ENCODE assay signal across 8 mouse cellular contexts in genomic region chr5:24348546-24348945, GRCm38 (mm10). TPM values are rescaled to one million over a fixed set of nuclear protein-coding genes. Genes with fewer than 3 reads are reported as not detected.
DNase-seq lines count a peak whose midpoint lies in the region; ATAC-seq and TF ChIP-seq lines count a peak whose summit lies in the region.

No protein-coding gene starts in this region.

- TF ChIP-seq POLR2A in CH12.LX (IDR thresholded peaks at IDR 0.05; ENCODE audit: low read depth, low read length) (no peak), ES-Bruce4 (IDR thresholded peaks at IDR 0.05; ENCODE audit: insufficient read depth, low read length) (no peak)
- TF ChIP-seq POLR2A in thymus, adult 2 months (IDR thresholded peaks at IDR 0.05; ENCODE audit: control insufficient read depth, extremely low read depth, insufficient read depth, low read length, poor library complexity): peak; percentile 46; the same call in 1 of the 2 replicates

- dilution Hi-C loops in CH12.LX (cut with MboI; ENCODE audit: extremely low pct_ligation_motif_present, extremely low pct_unique_long_range_greater_than_20kb, low sequenced_read_pairs): no loop called here

- H3K9me3 ChIP-seq in CH12.LX (replicated peaks; ENCODE audit: low read length) (no peaks in the 10 kb centered on the region), ES-Bruce4 (replicated peaks; ENCODE audit: control insufficient read depth, insufficient read depth, low read length, poor library complexity, severe bottlenecking) (no peaks in the 10 kb centered on the region)
- H3K9me3 ChIP-seq in forebrain, embryonic 10.5 days: no peaks in the 10 kb centered on the region
- H3K9me3 ChIP-seq in intestine, embryonic 16.5 days (ENCODE audit: control insufficient read depth, low read length): no peaks in the 10 kb centered on the region

- WGBS in forebrain, embryonic 10.5 days: 1% methylated on average over 26 of the region's 30 CpGs
- WGBS in intestine, embryonic 16.5 days: under 1% methylated on average over 30 of the region's 30 CpGs
- 1% methylated on average over 30 of the region's 30 CpGs for WGBS in thymus, adult 2 months

- H3K4me3 ChIP-seq in CH12.LX (replicated peaks in 1 of 3; ENCODE audit: low read depth in 2 of 3, low read length in 2 of 3, poor library complexity in 1 of 3) (peak overlapping the region in 2 of 3 experiments; percentile 30 to 52), ES-Bruce4 (ENCODE audit: low read depth, low read length) (peak overlapping the region; percentile 65)
- peak overlapping the region; percentile 59 for H3K4me3 ChIP-seq in forebrain, embryonic 10.5 days
- H3K4me3 ChIP-seq in intestine, embryonic 16.5 days (ENCODE audit: low read length): peak overlapping the region; percentile 56
- peak overlapping the region; percentile 42 for H3K4me3 ChIP-seq in thymus, adult 2 months (ENCODE audit: control insufficient read depth, insufficient read depth, low read length)

- H3K79me2 ChIP-seq in CH12.LX (replicated peaks; ENCODE audit: control insufficient read depth, extremely low read depth, insufficient read depth, poor library complexity, severe bottlenecking): no peaks in the 10 kb centered on the region

- DNase-seq in CH12.LX (ENCODE audit: extremely low read depth): no peak
- DNase-seq in forebrain, embryonic 10.5 days (ENCODE audit: extremely low spot score, low spot score): no peak
- DNase-seq in lung, postnatal 4 days: peak; percentile 54 to 78
- peak; percentile 73 for DNase-seq in thymus, adult 2 months
- no peak for DNase-seq in frontal cortex, postnatal 36 days (ENCODE audit: low spot score in 2 of 2)
- DNase-seq in spleen, postnatal 4 days (ENCODE audit: low spot score in 2 of 2): no peak

- ATAC-seq in intestine, embryonic 16.5 days: no peak

- H3K27me3 ChIP-seq in CH12.LX (replicated peaks) (peaks cover 95% of the 10 kb centered on the region), ES-Bruce4 (ENCODE audit: control insufficient read depth, insufficient read depth, low read length, poor library complexity, severe bottlenecking) (no peaks in the 10 kb centered on the region)
- H3K27me3 ChIP-seq in forebrain, embryonic 10.5 days (ENCODE audit: poor library complexity, severe bottlenecking): peaks cover 88% of the 10 kb centered on the region
- peaks cover 10% of the 10 kb centered on the region; the same call in 1 of the 2 replicates for H3K27me3 ChIP-seq in intestine, embryonic 16.5 days (replicated peaks; ENCODE audit: control insufficient read depth, insufficient read depth, low read length)
- H3K27me3 ChIP-seq in thymus, adult 2 months (ENCODE audit: control insufficient read depth, insufficient read depth, low read length): no peaks in the 10 kb centered on the region

- peak overlapping the region; percentile 65 for H3K4me2 ChIP-seq in CH12.LX (ENCODE audit: insufficient read depth, low read depth, poor library complexity, severe bottlenecking)
- peak overlapping the region; percentile 96 for H3K4me2 ChIP-seq in intestine, embryonic 16.5 days (ENCODE audit: low read depth, low read length)

- TF ChIP-seq CTCF in CH12.LX (conservative IDR thresholded peaks at IDR 0.05 in 1 of 2, IDR thresholded peaks at IDR 0.05 in 1 of 2; ENCODE audit: low read depth in 2 of 2, low read length in 2 of 2): no peak
- no peak for TF ChIP-seq CTCF in ES-Bruce4 (IDR thresholded peaks at IDR 0.05; ENCODE audit: low read depth, low read length)
- no peak for TF ChIP-seq CTCF in thymus, adult 2 months (IDR thresholded peaks at IDR 0.05; ENCODE audit: borderline replicate concordance, control insufficient read depth, extremely low read depth, insufficient read depth, low read length, poor library complexity)

- TF ChIP-seq EP300 in CH12.LX (IDR thresholded peaks at IDR 0.05; ENCODE audit: low read length): no peak
- TF ChIP-seq EP300 in ES-Bruce4 (IDR thresholded peaks at IDR 0.05; ENCODE audit: insufficient read depth, low read depth, low read length): no peak

- H3K27ac ChIP-seq in CH12.LX (ENCODE audit: insufficient read depth, low read depth) (no peak overlapping the region), ES-Bruce4 (ENCODE audit: insufficient read depth, low read length) (no peak overlapping the region)
- peak overlapping the region; percentile 11 for H3K27ac ChIP-seq in forebrain, embryonic 10.5 days
- peak overlapping the region; percentile 48; the same call in 1 of the 2 replicates for H3K27ac ChIP-seq in intestine, embryonic 16.5 days (ENCODE audit: low read length)
- peak overlapping the region; percentile 45 for H3K27ac ChIP-seq in thymus, adult 2 months (ENCODE audit: control insufficient read depth, insufficient read depth, low read length)

- in situ Hi-C loops in CH12.LX (cut with MboI; ENCODE audit: low pct_ligation_motif_present, low pct_unique_long_range_greater_than_20kb, low sequenced_read_pairs): no loop called here

- TF ChIP-seq RAD21 in CH12.LX (IDR thresholded peaks at IDR 0.05; ENCODE audit: low read depth, low read length): no peak

- H3K9ac ChIP-seq in CH12.LX (ENCODE audit: insufficient read depth, low read depth): no peak overlapping the region; the same call in 1 of the 2 replicates
- H3K9ac ChIP-seq in ES-Bruce4 (ENCODE audit: low read depth, poor library complexity, severe bottlenecking): 0 out of 2 replicates have a peak overlapping the region, but pooled peaks have one; percentile 24
- peak overlapping the region; percentile 60 for H3K9ac ChIP-seq in intestine, embryonic 16.5 days (ENCODE audit: low read depth, low read length)

- H3K4me1 ChIP-seq in CH12.LX (ENCODE audit: control insufficient read depth in 1 of 2, insufficient read depth in 2 of 2): peaks cover 29 to 34% of the 10 kb centered on the region in 2 experiments
- H3K4me1 ChIP-seq in ES-Bruce4 (ENCODE audit: control insufficient read depth, insufficient read depth, low read length): peaks cover 7% of the 10 kb centered on the region
- peaks cover 88% of the 10 kb centered on the region for H3K4me1 ChIP-seq in forebrain, embryonic 10.5 days
- H3K4me1 ChIP-seq in intestine, embryonic 16.5 days (ENCODE audit: control insufficient read depth, insufficient read depth, low read length): peaks cover 77% of the 10 kb centered on the region
- H3K4me1 ChIP-seq in thymus, adult 2 months (replicated peaks; ENCODE audit: control insufficient read depth, insufficient read depth, low read length): peaks cover 78% of the 10 kb centered on the region

- H3K36me3 ChIP-seq in CH12.LX (replicated peaks in 1 of 2; ENCODE audit: control insufficient read depth in 1 of 2, insufficient read depth in 1 of 2, low read length in 1 of 2): no peaks in the 10 kb centered on the region
- H3K36me3 ChIP-seq in ES-Bruce4 (ENCODE audit: control insufficient read depth, insufficient read depth, low read length, poor library complexity, severe bottlenecking): no peaks in the 10 kb centered on the region
- H3K36me3 ChIP-seq in forebrain, embryonic 10.5 days (replicated peaks): no peaks in the 10 kb centered on the region
- H3K36me3 ChIP-seq in intestine, embryonic 16.5 days (ENCODE audit: control insufficient read depth, insufficient read depth, low read length): no peaks in the 10 kb centered on the region
- no peaks in the 10 kb centered on the region for H3K36me3 ChIP-seq in thymus, adult 2 months (ENCODE audit: control insufficient read depth, insufficient read depth, low read length)

TF ChIP-seq in CH12.LX, 34 proteins besides CTCF, POLR2A, EP300 and RAD21:
- TF ChIP-seq BHLHE40 (IDR thresholded peaks at IDR 0.05; ENCODE audit: low read depth, low read length) (no peak; the same call in 1 of the 2 replicates), IRF4 (IDR thresholded peaks at IDR 0.05; ENCODE audit: low read depth, low read length) (no peak), MXI1 (IDR thresholded peaks at IDR 0.05; ENCODE audit: low read depth, low read length) (peak; percentile 23; the same call in 1 of the 2 replicates)

RNA-seq across cellular contexts. Expression of gene Kcnh2, which starts 2.9 kb away (rescaled TPM):
- 1.7 and 2.8 TPM in 2 replicates for total RNA-seq in CH12.LX (2012; rRNA removed)
- 0.20 and 0.30 TPM in 2 replicates for total RNA-seq in CH12.LX (2014; rRNA removed)
- 0.59 and 0.95 TPM in 2 replicates for polyA plus RNA-seq in CH12.LX (2012; ENCODE audit: insufficient read length, low read depth)
- polyA plus RNA-seq in ES-Bruce4 (2011; ENCODE audit: insufficient read depth, insufficient read length, low read depth, missing spikeins): 3.3 and 5.8 TPM in 2 replicates
- 17.8 and 21.3 TPM in 2 replicates for polyA plus RNA-seq in forebrain, embryonic 10.5 days (2016; fragmentation: Nextera tagmentation; extraction: Ambion mirVana)
- 3.1 and 5.8 TPM in 2 replicates for polyA plus RNA-seq in intestine, embryonic 16.5 days (2015; fragmentation: Nextera tagmentation; extraction: Ambion mirVana)
- 187 and 196 TPM in 2 replicates for polyA plus RNA-seq in thymus, adult 2 months (2012; rRNA removed)

RNA-seq across cellular contexts. Expression of gene Nos3, which starts 16.1 kb away (rescaled TPM):
- total RNA-seq in CH12.LX (2012; rRNA removed) (0.30 and 0.34 TPM in 2 replicates), CH12.LX (2014; rRNA removed) (0.22 and 0.36 TPM in 2 replicates)
- polyA plus RNA-seq in CH12.LX (2012; ENCODE audit: insufficient read length, low read depth) (0.31 and 0.37 TPM in 2 replicates), ES-Bruce4 (2011; ENCODE audit: insufficient read depth, insufficient read length, low read depth, missing spikeins) (1.1 and 1.2 TPM in 2 replicates)
- polyA plus RNA-seq in forebrain, embryonic 10.5 days (2016; fragmentation: Nextera tagmentation; extraction: Ambion mirVana): 7.6 and 8.1 TPM in 2 replicates
- 7.0 and 7.7 TPM in 2 replicates for polyA plus RNA-seq in intestine, embryonic 16.5 days (2015; fragmentation: Nextera tagmentation; extraction: Ambion mirVana)
- 3.7 and 5.7 TPM in 2 replicates for polyA plus RNA-seq in thymus, adult 2 months (2012; rRNA removed)

RNA-seq across cellular contexts. Expression of gene Atg9b, which starts 43.4 kb away (rescaled TPM):
- total RNA-seq in CH12.LX (2012; rRNA removed): 0.46 and 0.81 TPM in 2 replicates
- total RNA-seq in CH12.LX (2014; rRNA removed): 0.68 and 0.86 TPM in 2 replicates
- polyA plus RNA-seq in CH12.LX (2012; ENCODE audit: insufficient read length, low read depth): 1.1 and 1.3 TPM in 2 replicates
- 10.3 and 10.6 TPM in 2 replicates for polyA plus RNA-seq in ES-Bruce4 (2011; ENCODE audit: insufficient read depth, insufficient read length, low read depth, missing spikeins)
- 0.99 and 1.3 TPM in 2 replicates for polyA plus RNA-seq in forebrain, embryonic 10.5 days (2016; fragmentation: Nextera tagmentation; extraction: Ambion mirVana)
- 1.7 and 2.0 TPM in 2 replicates for polyA plus RNA-seq in intestine, embryonic 16.5 days (2015; fragmentation: Nextera tagmentation; extraction: Ambion mirVana)
- polyA plus RNA-seq in thymus, adult 2 months (2012; rRNA removed): 6.8 and 8.1 TPM in 2 replicates

RNA-seq across cellular contexts. Expression of gene Abcb8, which starts 44.9 kb away (rescaled TPM):
- total RNA-seq in CH12.LX (2012; rRNA removed) (50.3 and 58.7 TPM in 2 replicates), CH12.LX (2014; rRNA removed) (31.0 and 34.7 TPM in 2 replicates)
- polyA plus RNA-seq in CH12.LX (2012; ENCODE audit: insufficient read length, low read depth) (36.9 and 45.4 TPM in 2 replicates), ES-Bruce4 (2011; ENCODE audit: insufficient read depth, insufficient read length, low read depth, missing spikeins) (28.8 and 29.6 TPM in 2 replicates)
- 57.1 and 61.8 TPM in 2 replicates for polyA plus RNA-seq in forebrain, embryonic 10.5 days (2016; fragmentation: Nextera tagmentation; extraction: Ambion mirVana)
- polyA plus RNA-seq in intestine, embryonic 16.5 days (2015; fragmentation: Nextera tagmentation; extraction: Ambion mirVana): 89.8 and 91.3 TPM in 2 replicates
- 78.2 and 85.0 TPM in 2 replicates for polyA plus RNA-seq in thymus, adult 2 months (2012; rRNA removed)

Comparison
In these comparisons a context has a peak if more than half of its experiments do, and no peak if none do; other contexts are left out.
1. DNase-seq: peak in lung, postnatal 4 days (2 of 2) and thymus, adult 2 months (single experiment); none in CH12.LX (single experiment), forebrain, embryonic 10.5 days (single experiment), frontal cortex, postnatal 36 days (0 of 2) and spleen, postnatal 4 days (0 of 2).
2. H3K27ac ChIP-seq: peak in forebrain, embryonic 10.5 days (single experiment), intestine, embryonic 16.5 days (single experiment) and thymus, adult 2 months (single experiment); none in CH12.LX (single experiment) and ES-Bruce4 (single experiment).
3. Peak in every context shown above with its lines, with median percentiles within 50 percentile points of each other: H3K4me3 ChIP-seq.